12 mouse cellular contexts compared by ENCODE assay signal in genomic region chr5:81028875-81029274, GRCm38 (mm10). TPM values are rescaled to one million over a fixed set of nuclear protein-coding genes. Genes with fewer than 3 reads are reported as not detected.
A peak's percentile ranks its signal among the peaks of the same experiment; 100 is the strongest.
DNase-seq lines count a peak whose midpoint lies in the region; ATAC-seq lines count a peak whose summit lies in the region.
"Had no signal": no experiment of that assay in that cellular context is flagged by ENCODE, and none has a peak within 500 bp of the region (broad histone marks: within the 10 kb centered on the region; RNA-seq: fewer than 3 reads in every experiment).

No protein-coding gene starts in this region.

- H3K9me3 ChIP-seq in neural tube, embryonic 11.5 days (ENCODE audit: control insufficient read depth, low read length), result no peaks in the 10 kb centered on the region
- H3K9me3 ChIP-seq: embryonic facial prominence, embryonic 12.5 days; liver, embryonic 13.5 days had no signal

- intact Hi-C loops in gastrocnemius, postnatal 14 days (cut with DNase I; ENCODE audit: low total_unique reads), result no loop called here
- intact Hi-C loops in gastrocnemius, postnatal 36 days (cut with DNase I), result no loop called here

- H3K27me3 ChIP-seq in neural tube, embryonic 11.5 days (ENCODE audit: control insufficient read depth, insufficient read depth, low read length), result no peaks in the 10 kb centered on the region
- H3K27me3 ChIP-seq: embryonic facial prominence, embryonic 12.5 days had no signal

- no peak overlapping the region for H3K9ac ChIP-seq in neural tube, embryonic 11.5 days (ENCODE audit: low read length)
- H3K9ac ChIP-seq: embryonic facial prominence, embryonic 12.5 days; liver, embryonic 13.5 days had no signal

- H3K4me2 ChIP-seq in neural tube, embryonic 11.5 days (ENCODE audit: low read depth), result no peak overlapping the region
- H3K4me2 ChIP-seq: embryonic facial prominence, embryonic 12.5 days; liver, embryonic 13.5 days had no signal

- H3K4me1 ChIP-seq in neural tube, embryonic 11.5 days (ENCODE audit: control insufficient read depth, insufficient read depth, low read length), result peaks cover 7% of the 10 kb centered on the region; the same call in 1 of the 2 replicates
- H3K4me1 ChIP-seq: liver, embryonic 13.5 days had no signal

- H3K36me3 ChIP-seq in neural tube, embryonic 11.5 days (ENCODE audit: control insufficient read depth, insufficient read depth, low read length), result no peaks in the 10 kb centered on the region
- H3K36me3 ChIP-seq: embryonic facial prominence, embryonic 12.5 days; liver, embryonic 13.5 days had no signal

- no peak overlapping the region for H3K27ac ChIP-seq in neural tube, embryonic 11.5 days (ENCODE audit: low read depth, low read length)
- H3K27ac ChIP-seq: embryonic facial prominence, embryonic 12.5 days; liver, embryonic 13.5 days had no signal

- DNase-seq in cerebellum, postnatal 10 days, result peak; percentile 15 to 24
- no peak for DNase-seq in cerebellum, postnatal 36 days
- DNase-seq in neural tube, embryonic 11.5 days (ENCODE audit: low spot score), result no peak
- DNase-seq in neural tube, embryonic 10.5 days (ENCODE audit: extremely low spot score, low spot score), result no peak
- DNase-seq in layer of hippocampus, postnatal 10 days (ENCODE audit: low spot score in 2 of 2), result peak; percentile 10 to 18
- no peak for DNase-seq in ovary, postnatal 36 days (ENCODE audit: low spot score)
- no peak for DNase-seq in gastrocnemius, postnatal 14 days
- no peak for DNase-seq in gastrocnemius, postnatal 36 days
- DNase-seq: kidney, postnatal 10 days; liver, embryonic 13.5 days had no signal

- WGBS in neural tube, embryonic 11.5 days, result 21% methylated on average over 2 of the region's 2 CpGs

- ATAC-seq in neural tube, embryonic 11.5 days (ENCODE audit: insufficient read depth, low FRiP score, low TSS enrichment), result peak; percentile 74; the same call in 1 of the 2 replicates
- ATAC-seq: Patski had no signal

- no peak overlapping the region for H3K4me3 ChIP-seq in neural tube, embryonic 11.5 days (ENCODE audit: low read depth, low read length)
- H3K4me3 ChIP-seq: embryonic facial prominence, embryonic 12.5 days; liver, embryonic 13.5 days had no signal

RNA-seq across cellular contexts. Expression of gene Adgrl3, which starts 8.9 kb away (rescaled TPM):
- polyA plus RNA-seq in neural tube, embryonic 11.5 days (2014; fragmentation: Nextera tagmentation; extraction: Ambion mirVana), result 25.0 and 25.1 TPM in 2 replicates
- total RNA-seq in layer of hippocampus, postnatal 10 days (2021), result 100 to 1,000 TPM; 194 to 218 TPM
- total RNA-seq in gastrocnemius, postnatal 14 days (2021), result 1 to 10 TPM; 4.0 to 4.1 TPM
- total RNA-seq in gastrocnemius, postnatal 36 days (2021), result under 1 TPM; 0.69 to 0.81 TPM

Comparison
In these comparisons a context has a peak if more than half of its experiments do, and no peak if none do; other contexts are left out.
1. DNase-seq: peak in cerebellum, postnatal 10 days (2 of 2) and layer of hippocampus, postnatal 10 days (2 of 2); none in cerebellum, postnatal 36 days (0 of 2), neural tube, embryonic 11.5 days (single experiment), neural tube, embryonic 10.5 days (single experiment), ovary, postnatal 36 days (single experiment), gastrocnemius, postnatal 14 days (single experiment) and gastrocnemius, postnatal 36 days (0 of 2).
2. RNA of gene Adgrl3, which starts 8.9 kb away (total RNA-seq): 194 to 218 TPM in layer of hippocampus, postnatal 10 days; 4.0 to 4.1 TPM in gastrocnemius, postnatal 14 days and 0.69 to 0.81 TPM in gastrocnemius, postnatal 36 days; every median in the first group is over 10 times any median in the second.